Mouse (Mus musculus) fat pad, adult 2 months (tissue): ENCODE results near the gene Acsbg1.
"Not testable (repeated sequence)": the region's sequence is repeated elsewhere in the genome, so short reads cannot be mapped to it uniquely, and the experiment has no call there.

Experiments
- DNase-seq: peaks from one replicate; pipeline ENCODE4 v3.0.0-alpha.2; 2011; ENCODE audit warnings: low read depth, low spot score; ENCODE audit errors: extremely low read depth

Acsbg1 gene

DNA sequence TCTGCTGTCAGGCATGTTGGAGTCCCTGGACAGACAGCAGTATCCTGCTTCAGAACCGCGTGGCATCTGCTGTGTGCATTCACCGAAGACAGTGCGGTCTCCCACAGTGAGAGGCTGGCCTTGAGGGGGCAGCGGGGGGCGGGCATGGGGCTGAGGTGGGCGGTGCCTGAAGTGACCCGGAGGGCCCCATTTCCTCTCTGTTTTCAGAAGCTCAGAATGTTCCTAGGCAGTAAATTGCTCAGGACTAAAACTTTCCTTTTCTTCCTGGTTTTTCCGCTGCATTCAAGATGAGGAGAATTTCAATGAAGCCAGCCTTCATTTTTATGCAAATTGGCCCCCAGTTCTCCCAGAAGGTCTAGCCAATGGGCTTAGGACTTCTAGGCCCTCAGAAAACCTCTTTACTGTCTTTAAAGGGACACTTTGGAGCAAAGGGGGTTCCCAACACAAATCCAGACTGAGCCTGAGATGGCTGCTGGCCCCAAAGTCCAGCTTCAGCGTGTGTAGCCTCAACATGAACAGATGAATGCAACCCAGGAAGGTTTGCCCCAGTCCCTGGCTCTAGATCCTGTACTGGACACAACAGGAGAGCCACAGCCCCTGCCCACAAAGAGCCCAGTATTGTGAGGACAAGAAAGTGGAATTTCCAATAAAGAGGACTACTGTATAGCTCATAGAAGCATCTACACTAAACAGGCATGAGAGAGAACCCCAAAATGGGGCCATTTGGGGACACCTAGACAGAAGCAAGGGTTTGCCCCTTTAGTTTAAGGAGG lies at the start of gene Acsbg1:
Gene Acsbg1, minus strand, starts transcription at position 266 of the 773 bp plus-strand sequence.
- no peak for DNase-seq

DNA sequence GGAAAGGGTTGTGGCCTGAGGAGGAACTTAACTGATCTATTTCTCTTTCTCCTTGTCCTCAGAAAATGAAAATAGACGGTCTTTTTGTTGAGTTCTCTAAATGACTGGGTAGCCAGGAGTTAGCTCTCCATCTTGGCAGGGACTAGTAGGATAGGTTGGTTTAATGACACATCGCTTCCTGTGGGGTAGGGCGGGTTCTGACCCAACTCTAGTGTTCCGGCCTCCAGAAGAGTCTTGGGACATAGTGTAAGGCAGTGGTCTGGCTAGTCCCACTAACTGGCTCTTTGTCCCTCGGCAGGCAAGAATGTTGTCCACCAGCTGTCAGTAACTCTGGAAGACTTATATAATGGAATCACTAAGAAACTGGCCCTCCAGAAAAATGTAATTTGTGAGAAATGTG lies 46.4 kb upstream of the Acsbg1 start:
- no peak for DNase-seq

DNA sequence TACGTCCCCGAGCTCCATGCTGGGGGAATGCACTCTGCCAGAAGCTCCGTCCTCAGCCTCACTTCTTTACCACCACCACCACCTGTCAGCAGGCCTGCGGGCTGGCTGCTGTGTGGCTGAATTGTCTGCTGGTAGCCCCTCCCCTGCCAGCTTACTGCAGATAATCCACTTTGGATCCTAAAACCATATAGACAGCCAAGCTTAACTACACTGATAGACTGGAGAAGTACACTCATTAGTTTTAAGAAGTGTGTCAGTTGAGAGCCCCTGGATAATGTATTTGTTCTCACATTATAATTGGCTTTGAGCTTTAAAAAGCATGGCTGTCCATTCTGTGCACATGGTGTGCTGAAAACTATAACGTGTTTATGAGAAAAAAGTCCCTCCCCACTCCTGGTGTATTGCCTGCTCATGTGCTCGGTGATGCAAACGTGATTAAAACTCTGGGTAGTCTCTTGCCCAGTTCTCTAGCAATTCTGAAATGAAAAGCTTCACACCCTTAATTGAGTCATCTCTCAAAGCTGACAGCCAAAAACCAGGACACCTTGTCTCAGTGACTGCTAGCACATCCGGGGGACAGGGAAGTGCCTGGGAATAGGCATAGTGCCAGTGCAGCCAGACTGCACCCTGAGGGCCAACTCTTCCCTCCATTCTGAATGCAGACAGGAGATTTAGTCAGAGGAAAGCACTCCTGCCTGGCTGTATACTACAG lies 45.8 kb upstream of the Acsbg1 start:
- DNase-seq: no peak

DNA sequence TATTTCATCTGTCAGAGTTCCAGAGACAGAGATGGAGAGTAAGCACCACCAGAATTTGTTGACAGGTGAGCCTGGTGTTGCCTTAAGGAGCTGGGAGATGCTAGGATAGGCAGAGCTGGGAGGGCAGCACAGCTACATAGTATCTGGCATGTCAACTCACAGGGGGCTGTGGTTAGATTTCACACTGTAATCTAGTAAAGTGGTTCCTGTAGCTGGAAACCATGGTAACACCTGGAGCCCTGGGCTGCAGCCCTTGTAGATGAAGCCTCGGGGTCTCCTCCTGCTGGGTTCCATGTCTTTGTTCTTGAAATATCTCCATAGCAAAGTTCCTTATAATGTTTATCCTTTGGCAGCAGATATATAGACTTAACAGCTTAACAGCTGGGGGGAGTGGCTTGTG lies 43.9 kb upstream of the Acsbg1 start:
- DNase-seq: no peak

DNA sequence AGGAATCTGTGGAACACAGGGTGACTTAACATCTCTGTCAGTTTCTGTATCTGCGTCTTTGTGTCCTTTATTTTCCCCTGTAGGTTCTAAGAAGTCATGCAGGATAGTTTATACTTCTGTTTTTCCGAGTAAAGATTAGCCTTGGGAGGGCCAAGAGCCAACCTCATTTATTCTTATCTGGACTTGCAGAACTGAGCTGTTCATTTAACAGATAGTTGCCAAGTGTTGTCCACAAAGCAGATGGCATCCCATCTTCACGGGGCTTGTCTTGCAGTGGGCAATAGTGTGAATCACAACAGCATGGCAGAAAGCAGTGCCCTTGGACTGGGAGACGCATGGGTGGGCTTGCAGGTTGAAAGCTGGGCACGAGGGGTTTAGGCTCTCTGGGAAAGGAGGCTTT lies 42.7 kb upstream of the Acsbg1 start:
- DNase-seq: no peak

DNA sequence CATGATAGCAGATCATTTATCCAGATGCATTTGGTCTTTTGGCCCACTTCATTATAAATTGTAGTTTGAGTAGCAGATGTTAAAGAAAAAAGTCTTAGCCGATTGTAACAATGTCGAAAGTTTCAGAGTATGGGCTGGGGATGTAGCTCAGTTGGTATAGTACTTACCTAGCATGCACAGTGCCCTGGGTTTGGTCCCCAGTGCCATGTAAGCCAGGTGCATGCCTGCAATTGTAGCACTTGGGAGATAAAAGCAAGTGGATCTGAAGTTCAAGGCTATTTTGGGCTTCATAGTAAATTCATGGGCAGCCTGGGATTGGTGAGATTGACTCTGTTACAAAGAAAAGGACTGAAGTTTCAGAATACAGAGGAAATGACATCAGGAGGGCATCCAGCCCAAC lies 40.9 kb upstream of the Acsbg1 start:
- no peak for DNase-seq

DNA sequence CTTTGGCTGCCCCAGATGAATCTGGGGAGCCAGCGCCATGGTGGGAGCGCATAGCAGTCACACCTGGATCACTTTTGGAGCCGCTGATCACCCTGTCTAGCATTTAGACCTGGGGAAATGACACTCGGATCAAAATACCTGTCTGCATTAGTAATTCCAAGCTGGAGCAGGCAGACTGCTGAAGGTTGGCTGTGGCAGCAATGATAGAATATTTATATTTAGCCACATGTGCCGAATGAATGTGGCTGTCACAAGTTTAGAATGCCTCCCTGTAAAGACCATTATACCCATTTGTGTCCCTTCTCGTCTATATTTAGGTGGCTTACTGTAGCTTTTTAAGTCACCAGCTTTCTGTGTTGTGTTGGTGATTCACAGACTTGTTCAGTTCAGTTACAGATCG lies 39.1 kb upstream of the Acsbg1 start:
- DNase-seq: no peak

DNA sequence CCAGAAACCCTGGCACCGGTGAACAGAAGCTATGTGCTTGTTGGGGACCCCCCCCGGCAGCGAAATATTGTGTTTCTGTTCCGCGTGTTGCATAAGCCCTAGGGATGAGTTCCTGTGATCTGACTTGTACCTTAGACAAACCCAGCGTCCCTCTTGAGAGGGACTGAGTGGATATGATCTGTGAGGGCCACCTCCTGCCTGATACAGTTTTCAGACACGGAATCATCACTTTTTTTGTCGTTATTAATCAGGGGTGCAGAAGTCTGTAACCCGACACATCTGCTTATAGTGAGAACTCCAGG lies 38.5 kb upstream of the Acsbg1 start:
- DNase-seq: no peak

DNA sequence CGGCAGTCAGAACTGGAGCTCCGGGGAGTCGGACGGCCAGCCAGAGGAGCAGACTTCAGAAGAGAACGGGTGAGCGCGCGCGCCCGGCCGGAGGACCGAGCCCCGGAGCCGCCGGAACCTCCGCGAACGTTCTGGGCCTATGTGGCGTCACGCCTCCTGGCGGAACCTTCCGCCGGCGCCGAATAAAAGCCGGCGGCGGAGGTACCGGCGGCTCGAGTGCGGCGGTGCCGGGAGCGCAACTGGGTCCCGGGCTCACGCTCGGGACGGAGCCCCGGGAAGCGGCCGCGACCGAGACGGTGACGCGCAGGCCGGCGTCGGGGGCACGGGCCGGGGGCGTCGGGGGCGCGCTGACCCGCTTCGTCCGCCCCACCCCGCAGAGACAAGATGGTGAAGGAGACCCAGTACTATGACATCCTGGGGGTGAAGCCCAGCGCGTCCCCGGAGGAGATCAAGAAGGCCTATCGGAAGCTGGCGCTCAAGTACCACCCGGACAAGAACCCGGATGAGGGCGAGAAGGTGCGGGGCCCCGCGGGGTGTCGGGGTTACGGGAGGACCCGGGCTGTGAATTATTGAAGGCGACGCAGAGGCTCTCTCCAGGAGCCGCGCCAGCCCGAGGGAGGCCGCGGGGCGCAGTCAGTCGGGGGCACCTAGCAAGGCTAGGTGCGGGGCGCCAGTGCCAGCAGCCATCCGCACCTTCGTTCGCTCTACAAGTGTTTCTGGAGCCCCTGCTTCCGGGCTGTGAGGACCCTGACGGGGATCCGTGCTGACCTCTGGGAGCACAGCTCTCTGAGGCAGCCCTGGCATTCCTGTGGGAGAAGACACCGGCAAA lies 37.9 kb upstream of the Acsbg1 start:
- DNase-seq: no peak

DNA sequence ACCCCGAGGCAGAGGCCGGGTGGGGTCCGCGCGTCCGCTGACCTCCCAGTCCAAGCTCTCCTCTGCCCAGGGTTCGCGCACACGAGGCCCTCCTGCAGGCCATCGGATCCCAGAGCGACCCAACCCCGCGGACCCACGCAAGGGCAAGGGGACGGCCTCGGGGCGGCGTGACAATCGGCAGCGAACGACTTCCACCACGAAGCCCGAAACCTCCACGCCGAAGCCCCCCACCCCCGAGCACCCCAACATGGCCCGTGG lies 37.3 kb upstream of the Acsbg1 start:
- DNase-seq: no peak

DNA sequence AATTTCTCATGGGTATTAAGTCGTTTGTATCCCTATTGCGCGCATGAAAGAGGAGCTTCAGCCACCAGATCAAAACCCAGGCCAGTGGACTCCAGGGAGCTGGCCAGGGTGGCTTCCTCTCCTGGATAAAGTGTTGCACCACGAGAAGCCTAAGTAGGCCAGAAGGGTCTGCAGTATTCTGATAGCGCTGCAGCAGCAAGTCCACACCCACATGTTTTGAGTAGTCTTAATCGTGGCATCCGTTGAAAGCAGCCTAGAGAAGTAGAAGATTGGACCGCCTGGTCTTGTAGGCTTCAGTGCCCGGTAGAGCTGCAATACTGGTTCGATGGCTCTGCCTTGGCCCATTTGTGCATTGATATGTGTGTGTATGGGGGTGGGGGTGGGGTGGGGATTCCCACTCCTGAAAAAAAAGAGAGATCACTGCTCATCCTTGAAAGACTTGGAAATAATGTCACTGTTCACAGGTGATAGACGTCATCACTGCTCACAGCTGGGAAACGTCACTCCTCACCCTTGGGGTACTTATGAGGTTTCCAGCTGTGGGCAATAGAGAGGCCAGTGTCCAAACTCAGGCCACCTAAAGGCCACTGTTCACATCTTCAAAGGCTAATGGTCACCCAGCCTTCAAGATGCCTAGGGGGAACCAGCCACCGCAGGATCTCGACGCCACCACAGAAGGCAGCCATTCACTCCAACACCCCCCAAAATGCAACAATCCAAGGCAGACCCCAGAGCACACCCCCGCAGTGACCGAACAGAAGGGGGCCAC lies 36.8 kb upstream of the Acsbg1 start, which contains the start of gene Dnaja4:
Gene Dnaja4, plus strand, starts transcription at position 556 of the 769 bp plus-strand sequence.
- DNase-seq: no peak

DNA sequence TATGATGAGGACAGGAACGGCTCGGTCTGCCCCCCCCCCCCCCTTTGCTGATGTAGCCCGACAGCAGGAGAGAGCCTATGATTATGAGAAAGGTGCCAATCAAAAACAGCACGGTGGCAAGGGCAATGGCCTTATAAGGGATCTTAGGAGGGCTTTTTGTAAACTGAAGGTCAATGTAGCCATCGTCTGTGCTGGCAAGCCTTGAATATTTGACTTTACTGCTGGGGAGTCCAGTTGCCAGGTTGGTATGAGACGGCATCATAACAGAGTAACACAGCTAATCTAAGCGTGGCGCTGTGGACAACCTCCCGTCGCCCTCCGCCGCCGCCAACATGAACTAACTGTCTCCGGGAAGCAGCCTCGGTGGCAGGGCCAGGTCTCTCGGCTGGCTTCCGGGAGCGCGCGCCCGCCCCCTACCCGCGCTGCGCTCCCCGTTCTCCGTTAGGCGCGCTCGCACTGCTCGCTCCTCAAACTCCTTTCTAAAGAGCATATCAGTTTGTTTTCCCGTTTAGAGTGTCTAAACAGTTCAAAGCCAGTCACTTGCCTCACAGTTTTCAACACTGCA lies 29.7 kb upstream of the Acsbg1 start:
- not testable (repeated sequence) for DNase-seq

DNA sequence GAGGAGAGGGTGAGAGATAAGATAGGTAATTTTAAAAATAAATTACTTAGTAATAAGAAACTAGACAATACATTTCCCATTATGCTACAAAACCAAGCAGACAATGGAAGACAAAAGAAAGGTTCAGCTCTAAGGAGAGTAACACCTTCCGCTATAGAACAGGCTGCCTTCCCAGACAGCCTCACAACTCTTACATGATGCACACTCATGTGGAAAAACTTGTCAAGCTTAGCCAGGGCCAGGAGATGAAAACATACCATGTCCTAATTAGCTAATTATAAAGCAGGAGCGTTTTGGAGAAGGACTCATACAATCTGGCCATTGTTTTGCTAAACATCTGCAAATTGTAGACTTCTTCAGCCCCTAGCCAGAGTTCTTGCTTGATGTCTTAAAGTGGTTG lies 29.0 kb upstream of the Acsbg1 start:
- DNase-seq: not testable (repeated sequence)

DNA sequence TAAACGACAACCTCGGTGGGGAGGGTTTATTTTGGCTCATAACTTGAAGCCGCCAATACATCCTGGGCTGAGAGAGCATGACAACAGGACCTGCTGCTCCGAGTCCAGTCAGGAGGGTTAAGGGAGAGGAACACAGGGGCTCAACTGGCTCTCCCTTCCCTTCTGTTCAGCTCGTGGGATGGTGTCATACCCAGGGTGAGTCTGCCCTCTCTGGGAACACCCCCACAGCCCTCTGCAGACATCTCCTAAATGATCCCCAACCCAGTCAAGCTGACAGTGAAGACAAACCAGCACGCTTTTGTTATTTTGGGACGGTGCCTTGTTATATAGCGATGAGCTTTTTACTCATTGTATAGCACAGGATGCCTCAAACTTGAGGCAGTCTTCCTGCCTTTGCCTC lies 27.8 kb upstream of the Acsbg1 start:
- DNase-seq: no peak

DNA sequence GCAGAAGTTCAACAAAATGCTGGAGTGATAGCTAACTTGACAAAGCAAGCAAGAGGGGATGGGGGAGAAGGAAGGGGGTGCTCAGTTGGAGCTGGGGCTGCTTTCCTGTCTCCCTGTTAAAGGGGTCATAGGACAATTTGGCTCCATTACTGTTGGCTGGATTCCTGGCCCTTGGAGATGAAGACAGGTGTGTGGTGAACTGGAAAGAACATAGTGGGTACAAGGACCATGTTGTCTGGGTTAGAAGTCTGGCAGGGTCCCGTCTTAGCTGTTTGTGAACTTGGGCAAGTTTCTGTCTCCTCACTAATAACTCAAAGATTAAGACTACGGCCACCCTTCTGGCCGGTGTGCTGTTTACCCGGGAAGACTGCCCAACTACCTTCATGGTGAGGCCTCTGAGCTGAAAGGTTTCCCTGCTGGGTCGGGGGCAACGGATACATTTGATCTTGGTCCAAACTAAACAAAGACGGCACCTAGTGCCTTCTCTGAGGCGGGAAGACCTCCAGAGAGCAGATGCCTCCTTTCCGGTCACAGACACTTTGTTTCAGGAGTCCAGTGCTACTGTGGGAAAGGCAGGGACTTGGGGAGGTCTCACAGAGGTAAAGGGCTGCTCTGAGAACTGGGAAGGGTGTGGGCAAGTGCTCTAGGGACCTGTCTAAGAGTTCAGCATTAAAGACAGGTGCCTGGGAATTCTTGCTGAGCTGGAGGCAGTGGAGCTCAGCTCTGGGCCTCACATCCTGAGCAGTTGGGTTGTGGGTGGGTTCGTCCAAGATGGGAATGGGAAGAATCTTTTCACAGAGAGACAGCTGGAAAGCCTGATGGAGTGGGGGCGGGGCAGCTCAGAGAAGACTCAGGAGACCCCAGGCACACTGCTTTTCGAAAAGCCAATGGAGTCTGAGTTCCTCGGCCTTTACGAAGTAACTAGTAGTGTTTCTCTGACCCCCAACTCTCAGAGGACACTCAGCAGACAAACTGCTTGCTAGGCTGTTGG lies 25.9 kb upstream of the Acsbg1 start:
- no peak for DNase-seq

DNA sequence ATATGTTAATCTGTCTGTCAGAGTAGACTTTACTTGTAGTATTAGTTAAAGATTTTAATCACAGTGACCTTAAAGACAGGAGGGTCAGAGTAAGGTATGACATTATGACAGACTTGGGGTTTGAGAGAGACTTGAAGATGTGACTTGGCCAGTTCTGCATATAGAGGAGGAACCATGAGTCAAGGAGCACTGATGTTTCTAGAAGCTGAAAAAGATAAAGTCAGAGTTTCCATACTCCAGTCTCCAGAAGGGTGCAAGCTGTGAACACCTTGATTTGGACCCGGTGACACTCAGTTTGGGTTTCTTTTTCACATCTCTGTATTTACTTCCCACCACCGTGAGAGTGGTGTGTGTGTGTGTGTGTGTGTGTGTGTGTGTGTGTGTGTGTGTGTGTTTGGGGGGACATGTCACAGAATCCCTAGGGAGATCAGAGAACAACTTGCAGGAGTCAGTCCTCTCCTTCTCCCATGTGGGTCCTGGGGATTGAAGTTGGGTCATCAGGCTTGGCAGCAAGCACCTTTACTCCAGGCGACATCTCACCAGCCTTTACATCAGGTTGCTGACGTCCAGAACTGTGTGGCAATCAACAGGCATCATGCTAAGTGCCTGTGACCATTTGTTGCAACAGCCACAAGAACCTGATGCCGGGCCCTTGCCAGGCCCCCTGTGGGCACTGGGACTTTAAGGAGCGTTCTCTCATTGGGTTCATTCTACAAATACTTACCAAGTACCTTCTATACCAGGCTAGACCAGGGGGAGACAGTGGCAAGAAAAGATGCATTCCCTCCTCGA lies 22.3 kb upstream of the Acsbg1 start:
- peak; percentile 81 for DNase-seq

DNA sequence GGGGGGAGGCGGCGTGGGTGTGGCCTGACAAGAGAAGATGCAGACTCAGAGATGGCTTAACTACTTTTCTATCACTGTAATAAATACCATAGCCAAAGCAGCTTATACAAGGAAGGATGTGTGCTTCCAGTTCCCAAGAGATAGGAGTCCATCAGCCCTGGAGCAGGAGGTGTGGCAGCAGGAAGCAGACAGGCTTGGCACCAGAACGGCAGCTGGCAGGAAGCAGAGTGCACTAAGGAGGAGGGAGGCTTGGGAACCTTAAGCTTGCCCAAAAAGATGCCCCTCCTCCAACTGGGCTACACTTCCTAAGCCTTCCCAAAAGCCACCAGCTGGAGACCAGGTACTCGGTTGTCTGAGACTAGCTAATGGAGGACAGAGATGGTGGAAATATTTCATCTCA lies 21.2 kb upstream of the Acsbg1 start:
- DNase-seq: no peak

DNA sequence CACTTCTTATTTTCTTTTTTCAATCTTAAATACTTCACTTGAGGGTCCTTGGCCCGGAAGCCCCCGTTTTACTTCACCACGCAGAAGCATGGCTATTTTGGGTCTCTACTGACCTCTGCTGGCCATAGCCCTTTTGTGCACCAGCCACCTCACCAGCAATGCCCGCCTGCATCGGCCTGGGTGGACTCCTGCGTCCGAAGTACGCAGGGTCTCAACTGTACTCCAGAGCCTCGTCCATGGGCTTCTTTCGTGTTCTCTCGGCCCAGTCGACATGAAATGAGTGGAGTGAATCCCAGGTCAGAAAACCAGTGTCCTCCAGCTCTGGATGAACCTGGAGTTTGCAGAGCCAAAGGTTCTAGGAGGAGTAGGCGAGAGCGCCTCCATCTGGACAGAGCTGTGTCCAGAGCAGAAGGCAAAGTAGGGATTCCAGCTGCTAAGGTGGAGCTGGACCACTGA lies 14.9 kb upstream of the Acsbg1 start:
- no peak for DNase-seq

DNA sequence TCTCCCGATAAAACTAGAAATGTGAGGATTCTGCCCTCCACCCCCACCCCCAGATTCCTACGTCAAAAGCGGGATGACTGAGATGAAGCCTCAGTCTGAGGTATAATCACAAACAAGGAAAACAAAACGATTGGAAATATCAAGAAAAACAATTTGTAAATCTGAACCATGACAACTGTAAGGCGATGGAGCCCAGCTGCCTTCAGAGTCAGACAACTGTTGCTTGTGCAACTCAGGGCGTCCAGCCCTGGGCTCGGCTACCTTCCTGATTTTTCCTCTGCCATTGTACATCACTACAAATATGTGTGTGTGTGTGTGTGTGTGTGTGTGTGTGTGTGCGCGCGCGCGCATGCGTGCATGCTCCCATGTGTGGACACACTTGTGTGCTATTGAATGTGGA lies 12.2 kb upstream of the Acsbg1 start:
- DNase-seq: no peak
